Mouse (Mus musculus) C2C12 (cell line): Measurements from ENCODE around the gene Rtn4r. TPM values are rescaled to one million over a fixed set of nuclear protein-coding genes. Genes with fewer than 3 reads are reported as not detected.

Experiments used
- H3K27me3 ChIP-seq: one replicate; pipeline ENCODE4 v1.6.1; 2011; ENCODE audit not compliant: control insufficient read depth, insufficient read depth, insufficient read length
- H3K36me3 ChIP-seq: one replicate; pipeline ENCODE4 v1.6.1; 2011; ENCODE audit not compliant: control insufficient read depth, insufficient read depth
- H3K4me3 ChIP-seq: one replicate; pipeline ENCODE4 v1.5.1; 2011; ENCODE audit warnings: mild to moderate bottlenecking, control low read depth; ENCODE audit not compliant: poor library complexity, insufficient read depth, severe bottlenecking
- H3K79me2 ChIP-seq: one replicate; pipeline ENCODE4 v1.6.1; 2011; ENCODE audit not compliant: control insufficient read depth, insufficient read depth
- H3K79me3 ChIP-seq: one replicate; pipeline ENCODE4 v1.6.1; 2011; ENCODE audit warnings: low read depth, control low read depth
- H3ac ChIP-seq: one replicate; pipeline ENCODE3; 2011; ENCODE audit warnings: low read depth; ENCODE audit not compliant: control insufficient read depth, insufficient read length
- CEBPB ChIP-seq: IDR thresholded peaks from one replicate; pipeline ENCODE4 v1.6.1; 2011; ENCODE audit warnings: low read depth, mild to moderate bottlenecking, control low read depth, moderate library complexity
- CTCF ChIP-seq: IDR thresholded peaks from one replicate; pipeline ENCODE4 v1.5.1; 2011; ENCODE audit not compliant: control insufficient read depth, insufficient read depth, insufficient read length
- FOSL1 ChIP-seq: IDR thresholded peaks from one replicate; pipeline ENCODE4 v1.8.0; 2011; ENCODE audit warnings: mild to moderate bottlenecking, low read length; ENCODE audit not compliant: poor library complexity, insufficient read depth, severe bottlenecking
- MAX ChIP-seq: IDR thresholded peaks from one replicate; pipeline ENCODE4 v1.6.1; 2011; ENCODE audit warnings: mild to moderate bottlenecking, control low read depth
- MYOD1 ChIP-seq: IDR thresholded peaks from one replicate; pipeline ENCODE4 v1.6.1; 2011; ENCODE audit warnings: low read depth; ENCODE audit not compliant: control insufficient read depth, insufficient read length
- MYOG ChIP-seq: IDR thresholded peaks from one replicate; pipeline ENCODE4 v1.6.1; 2011; ENCODE audit not compliant: control insufficient read depth, insufficient read length; ENCODE audit errors: extremely low read depth
- USF1 ChIP-seq: IDR thresholded peaks from one replicate; pipeline ENCODE4 v1.6.1; 2011; ENCODE audit warnings: low read depth, mild to moderate bottlenecking, control low read depth, moderate library complexity
- microRNA-seq: library from miRNA; unstranded; fragments of <30 nt; microRNA quantifications from one replicate; pipeline ENCODE4, GENCODE M21; 2019; ENCODE audit warnings: borderline microRNAs expressed
- polyA plus RNA-seq: library from polyadenylated mRNA; unstranded; fragments of >200 nt; fragmentation: generic; extraction: Trizol; gene quantifications from one replicate; pipeline ENCODE4 v1.2.1, GENCODE M21; 2012; ENCODE audit warnings: missing spikeins

Rtn4r gene
- polyA plus RNA-seq, 1 experiment = 0.11 TPM

- no peak for TF ChIP-seq CEBPB
- no peak for TF ChIP-seq MAX
- TF ChIP-seq MYOG = no peak
- no peak overlapping the region for H3K4me3 ChIP-seq
- H3K79me3 ChIP-seq = no peaks in the 10 kb centered on the region
- peaks cover 2% of the 10 kb centered on the region for H3K27me3 ChIP-seq
- no peaks in the 10 kb centered on the region for H3K36me3 ChIP-seq
- no peak overlapping the region for H3ac ChIP-seq
- no peaks in the 10 kb centered on the region for H3K79me2 ChIP-seq
These were observed 71.1 kb downstream of the Rtn4r start for GRCm38 (mm10) chr16:18198365-18199098.

DNA sequence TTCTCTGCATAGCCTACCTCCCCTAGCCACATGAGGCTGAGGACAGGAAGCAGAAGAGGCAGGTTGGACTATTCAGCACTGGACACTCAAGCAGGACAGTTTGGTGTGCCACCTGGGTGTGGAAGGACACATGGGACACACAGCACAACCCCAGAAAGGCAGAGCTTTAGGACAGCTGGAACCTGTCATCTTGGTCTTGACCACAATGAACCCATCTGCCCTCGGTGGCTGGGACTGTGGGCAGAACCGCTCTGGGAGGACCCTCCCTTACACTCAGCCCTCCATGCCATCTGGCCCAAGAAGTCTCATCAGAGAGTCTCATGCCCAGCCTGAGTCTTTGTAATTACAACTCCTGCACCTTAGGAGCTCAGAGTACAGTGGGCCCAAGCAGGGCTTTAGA, 72.6 kb downstream of the Rtn4r start:
- Histone ChIP-seq H3K4me3 (no peak overlapping the region), H3K27me3 (peaks cover 3% of the 10 kb centered on the region), H3ac (no peak overlapping the region), H3K79me3 (no peaks in the 10 kb centered on the region), H3K79me2 (no peaks in the 10 kb centered on the region), H3K36me3 (no peaks in the 10 kb centered on the region)
- TF ChIP-seq CTCF = no peak
- no peak for TF ChIP-seq USF1
- no peak for TF ChIP-seq MYOD1
- TF ChIP-seq CEBPB = no peak
- no peak for TF ChIP-seq FOSL1
- no peak for TF ChIP-seq MAX
- no peak for TF ChIP-seq MYOG

DNA sequence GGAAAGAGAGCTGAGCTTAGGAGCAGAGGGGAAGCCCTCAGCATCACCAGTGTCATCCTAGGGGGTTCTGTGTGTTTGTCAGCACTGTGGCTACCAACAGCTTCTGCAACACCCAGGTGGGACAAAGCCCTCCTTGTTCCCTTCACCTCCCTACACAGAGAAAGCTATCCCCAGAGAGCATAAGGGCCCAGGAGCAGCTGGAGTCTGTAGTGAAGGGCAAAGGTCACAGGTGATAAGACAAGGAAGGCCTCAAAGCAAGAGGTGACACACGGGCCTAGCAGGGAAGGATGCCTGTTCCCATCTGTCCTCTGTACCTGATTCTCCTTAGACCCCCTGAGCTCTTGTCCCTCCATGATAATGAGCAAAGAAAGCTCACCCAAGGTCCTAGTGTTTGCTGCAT, 74.2 kb downstream of the Rtn4r start:
- Histone ChIP-seq H3K27me3 (peaks cover 6% of the 10 kb centered on the region), H3ac (no peak overlapping the region), H3K79me3 (no peaks in the 10 kb centered on the region), H3K36me3 (no peaks in the 10 kb centered on the region), H3K79me2 (no peaks in the 10 kb centered on the region), H3K4me3 (no peak overlapping the region)
- no peak for TF ChIP-seq USF1
- TF ChIP-seq CEBPB = no peak
- TF ChIP-seq MYOD1 = no peak
- TF ChIP-seq FOSL1 = no peak
- TF ChIP-seq MAX = no peak
- TF ChIP-seq CTCF = no peak
- no peak for TF ChIP-seq MYOG

Small RNA genes within 50 kb of the gene (microRNA-seq; reads per million reads assigned to microRNA genes)
- not detected for gene Mir6366

Other genes with a start within 250 kb of the Rtn4r start
- 0.06 TPM for gene Gm20518, start 236.0 kb upstream of the Rtn4r start, polyA plus RNA-seq
- gene Tssk1, start 233.4 kb upstream of the Rtn4r start, polyA plus RNA-seq = 0.05 TPM
- 41.9 TPM for gene Dgcr2, start 229.1 kb upstream of the Rtn4r start, polyA plus RNA-seq
- 0.05 TPM for gene Tssk2, start 229.0 kb upstream of the Rtn4r start, polyA plus RNA-seq
- 21.2 TPM for gene Ess2, start 216.3 kb upstream of the Rtn4r start, polyA plus RNA-seq
- not detected for gene Gsc2, start 212.6 kb upstream of the Rtn4r start, polyA plus RNA-seq
- 57.3 TPM for gene Slc25a1, start 199.4 kb upstream of the Rtn4r start, polyA plus RNA-seq
- not detected for gene Vpreb2, start 147.2 kb upstream of the Rtn4r start, polyA plus RNA-seq
- gene Dgcr6, start 74.8 kb upstream of the Rtn4r start, polyA plus RNA-seq = 71.1 TPM
- 7.3 TPM for gene Prodh, start 37.4 kb upstream of the Rtn4r start, polyA plus RNA-seq
- gene Ccdc188, start 90.2 kb downstream of the Rtn4r start, polyA plus RNA-seq = 0.04 TPM
- gene Zdhhc8, start 107.5 kb downstream of the Rtn4r start, polyA plus RNA-seq = 37.4 TPM
- gene Trmt2a, start 121.0 kb downstream of the Rtn4r start, polyA plus RNA-seq = 79.2 TPM
- 422 TPM for gene Ranbp1, start 121.1 kb downstream of the Rtn4r start, polyA plus RNA-seq
- gene Gm49776, start 130.7 kb downstream of the Rtn4r start, polyA plus RNA-seq = 0.46 TPM
- gene Dgcr8, start 161.6 kb downstream of the Rtn4r start, polyA plus RNA-seq = 22.0 TPM
- 20.6 TPM for gene Tango2, start 220.5 kb downstream of the Rtn4r start, polyA plus RNA-seq
- 5.4 TPM for gene Arvcf, start 220.5 kb downstream of the Rtn4r start, polyA plus RNA-seq